Mouse (Mus musculus): ENCODE data around the gene Oas2.

DNA sequence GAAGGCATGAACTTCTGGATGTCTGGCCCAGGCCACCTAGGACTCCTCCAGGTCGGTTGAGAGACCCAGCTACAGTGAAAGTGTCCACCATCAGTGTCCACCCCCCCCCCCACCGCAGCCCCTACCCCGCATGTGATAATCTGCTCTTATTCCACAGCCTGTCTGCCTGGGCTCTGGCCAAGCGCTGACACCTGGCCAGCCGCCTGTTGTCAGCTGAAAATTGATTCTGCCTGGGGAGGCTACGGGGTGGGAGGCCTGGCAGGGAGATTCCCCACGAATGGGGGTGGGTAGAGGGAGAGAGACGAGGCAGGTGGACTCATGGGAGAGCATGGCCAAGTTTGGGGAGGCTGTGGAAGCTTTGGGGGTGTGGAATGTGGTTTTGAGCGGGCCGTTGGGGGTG is 32.5 kb downstream of the Oas2 start:
- TF ChIP-seq CTCF (IDR thresholded peaks at IDR 0.05; ENCODE audit: control insufficient read depth, insufficient read depth, insufficient read length) (no peak), MYOD1 (IDR thresholded peaks at IDR 0.05; ENCODE audit: control insufficient read depth, insufficient read length, low read depth) (no peak), MAX (IDR thresholded peaks at IDR 0.05) (no peak), CEBPB (IDR thresholded peaks at IDR 0.05; ENCODE audit: low read depth) (no peak), USF1 (IDR thresholded peaks at IDR 0.05; ENCODE audit: low read depth) (no peak)

Measured in C2C12 (cell line).